Mouse (Mus musculus) hindbrain, embryonic 16.5 days (tissue): Measurements from ENCODE around the gene Adipoq. TPM values are rescaled to one million over a fixed set of nuclear protein-coding genes. Genes with fewer than 3 reads are reported as not detected.
A peak's percentile ranks its signal among the peaks of the same experiment; 100 is the strongest.
"Not testable (repeated sequence)": the region's sequence is repeated elsewhere in the genome, so short reads cannot be mapped to it uniquely, and the experiment has no call there.

ENCODE experiments used
- ATAC-seq: fragments of 200-750 bp; cut with Nextera tagmentation; 2 replicates; pipeline ENCODE4 v1.8.0; 2017; ENCODE audit warnings: moderate TSS enrichment, moderate library complexity
- H3K27ac ChIP-seq: fragments of 300-500 bp; sonication (generic); 2 replicates; pipeline ENCODE4 v1.5.1; 2014; ENCODE audit warnings: low read depth, mild to moderate bottlenecking, control low read depth, low read length, moderate library complexity
- H3K27me3 ChIP-seq: fragments of 300-500 bp; sonication (generic); replicated peaks from 2 replicates; pipeline ENCODE4 v1.6.1; 2014; ENCODE audit warnings: low read length; ENCODE audit not compliant: control insufficient read depth, insufficient read depth
- H3K36me3 ChIP-seq: fragments of 300-500 bp; sonication (generic); 2 replicates; pipeline ENCODE4 v1.6.1; 2014; ENCODE audit warnings: mild to moderate bottlenecking, low read length, moderate library complexity, mixed read lengths; ENCODE audit not compliant: control insufficient read depth, insufficient read depth
- H3K4me1 ChIP-seq: fragments of 300-500 bp; sonication (generic); 2 replicates; pipeline ENCODE4 v1.6.1; 2014; ENCODE audit warnings: low read depth, low read length; ENCODE audit not compliant: control insufficient read depth, insufficient read depth
- H3K4me2 ChIP-seq: fragments of 300-500 bp; sonication (generic); 2 replicates; pipeline ENCODE4 v1.6.1; 2014; ENCODE audit warnings: mild to moderate bottlenecking, low read length, control low read depth, moderate library complexity
- H3K4me3 ChIP-seq: fragments of 300-500 bp; sonication (generic); 2 replicates; pipeline ENCODE4 v1.5.1; 2014; ENCODE audit warnings: mild to moderate bottlenecking, low read length, control low read depth, moderate library complexity
- H3K9ac ChIP-seq: fragments of 300-500 bp; sonication (generic); 2 replicates; pipeline ENCODE4 v1.6.1; 2014; ENCODE audit warnings: low read depth, mild to moderate bottlenecking, control low read depth, low read length, moderate library complexity
- H3K9me3 ChIP-seq: fragments of 300-500 bp; sonication (generic); 2 replicates; pipeline ENCODE4 v1.6.1; 2014; ENCODE audit warnings: mild to moderate bottlenecking, low read length, moderate library complexity; ENCODE audit not compliant: control insufficient read depth
- WGBS: fragments of 180-500 bp; shearing (Covaris S2); extraction: QIAGEN DNeasy Blood & Tissue Kit; methylation state at CpG from one replicate; pipeline ENCODE4 v1.1.7; 2014; 5-methylcytosine and 5-hydroxymethylcytosine counted together
- polyA plus RNA-seq: library from polyadenylated mRNA; unstranded; fragments of >200 nt; fragmentation: Nextera tagmentation; extraction: Ambion mirVana; gene quantifications from 2 replicates; pipeline ENCODE4 v1.2.1, GENCODE M21; 2015

Adipoq gene
- polyA plus RNA-seq: 0.32 TPM in 1 of 2 replicates, not detected in the other

DNA sequence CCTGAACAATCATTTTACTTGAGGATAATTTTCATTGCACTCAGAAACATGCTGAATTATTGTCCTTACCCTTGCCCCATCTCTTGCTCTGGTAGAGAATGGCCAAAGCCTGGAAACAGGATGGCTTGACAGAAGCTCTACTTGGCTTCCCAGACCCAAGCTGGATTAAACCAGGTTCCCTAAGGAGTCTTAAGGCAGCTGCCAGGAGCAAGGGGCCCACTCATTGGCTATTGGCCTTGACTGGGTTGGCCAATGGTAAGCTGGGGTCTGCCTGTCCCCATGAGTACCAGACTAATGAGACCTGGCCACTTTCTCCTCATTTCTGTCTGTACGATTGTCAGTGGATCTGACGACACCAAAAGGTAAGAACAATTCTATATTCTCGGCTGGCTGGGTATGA, at the start of gene Adipoq:
Adipoq (plus strand) TSS at position 257 of the 400 bp plus-strand sequence.
- Histone ChIP-seq H3K27ac (no peak within 1 kb of the TSS), H3K4me3 (no peak within 1 kb of the TSS), H3K27me3 (no peaks in the 10 kb centered on the region), H3K9me3 (no peaks in the 10 kb centered on the region), H3K4me1 (no peaks in the 10 kb centered on the region), H3K9ac (no peak within 1 kb of the TSS), H3K36me3 (no peaks in the 10 kb centered on the region), H3K4me2 (no peak within 1 kb of the TSS)
- 92% methylated on average over 3 of the region's 3 CpGs for WGBS
- no peak for ATAC-seq

- not testable (repeated sequence) for H3K4me2 ChIP-seq, ATAC-seq, H3K9me3 ChIP-seq, H3K9ac ChIP-seq, H3K27ac ChIP-seq, H3K4me3 ChIP-seq, H3K27me3 ChIP-seq, H3K36me3 ChIP-seq
- WGBS: 89% methylated on average over 1 of the region's 1 CpGs
- H3K4me1 ChIP-seq: peaks cover 11% of the 10 kb centered on the region
Measured at GRCm38 (mm10) chr16:23096886-23097285, 49.5 kb upstream of the Adipoq start.

- not testable (repeated sequence) for H3K9ac ChIP-seq, H3K27ac ChIP-seq, H3K4me3 ChIP-seq, H3K4me2 ChIP-seq, H3K9me3 ChIP-seq, H3K27me3 ChIP-seq, ATAC-seq, H3K36me3 ChIP-seq
- peaks cover 11% of the 10 kb centered on the region for H3K4me1 ChIP-seq
- WGBS: 79% methylated on average over 8 of the region's 8 CpGs
Measured at GRCm38 (mm10) chr16:23097290-23098104, 48.8 kb upstream of the Adipoq start.

DNA sequence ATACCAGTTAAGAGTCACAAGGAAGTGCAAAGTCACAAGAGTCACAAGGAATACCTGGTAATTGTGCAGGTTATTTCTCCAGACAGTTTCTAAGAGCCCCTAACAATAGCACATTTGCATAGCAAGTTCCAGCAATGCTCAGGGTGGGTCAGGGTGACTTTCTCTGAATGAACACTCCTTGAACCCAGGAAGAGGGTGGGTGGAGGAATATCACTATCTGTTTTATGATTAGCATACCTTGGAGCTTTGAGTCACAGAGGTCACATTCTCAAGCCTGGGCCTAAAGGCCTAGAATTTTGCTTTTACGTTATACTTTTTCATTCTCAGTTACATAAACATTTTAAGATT, 48.3 kb upstream of the Adipoq start:
- H3K9ac ChIP-seq, H3K4me2 ChIP-seq, H3K27me3 ChIP-seq, H3K4me3 ChIP-seq, H3K27ac ChIP-seq, H3K9me3 ChIP-seq, H3K36me3 ChIP-seq, ATAC-seq: not testable (repeated sequence)
- H3K4me1 ChIP-seq: peaks cover 11% of the 10 kb centered on the region
- WGBS: 97% methylated on average over 1 of the region's 1 CpGs

DNA sequence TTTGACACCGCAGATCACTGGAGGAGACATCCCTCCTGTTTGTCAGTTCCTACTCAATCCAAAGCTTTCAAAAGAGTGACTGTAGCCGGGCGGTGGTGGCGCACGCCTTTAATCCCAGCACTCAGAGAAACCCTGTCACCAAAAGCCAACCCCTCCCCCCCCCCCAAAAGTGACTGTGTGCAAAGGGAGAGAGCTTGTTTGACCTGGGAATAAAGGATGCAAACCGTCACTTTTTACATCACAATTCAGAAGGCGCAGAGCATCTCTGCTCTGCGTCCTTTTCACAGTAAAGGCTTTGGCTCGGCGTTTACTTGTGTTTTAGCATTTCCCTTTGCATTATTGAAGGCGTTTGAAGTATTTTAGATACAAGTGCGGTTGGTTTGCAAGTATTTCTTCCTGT, 46.7 kb upstream of the Adipoq start:
- ATAC-seq: no peak
- peaks cover 11% of the 10 kb centered on the region for H3K4me1 ChIP-seq
- peaks cover 4% of the 10 kb centered on the region for H3K27me3 ChIP-seq
- no peaks in the 10 kb centered on the region for H3K36me3 ChIP-seq
- H3K4me2 ChIP-seq: peak overlapping the region; percentile 61
- peak overlapping the region; percentile 37 for H3K4me3 ChIP-seq
- peak overlapping the region; percentile 52; the same call in 1 of the 2 replicates for H3K9ac ChIP-seq
- H3K27ac ChIP-seq: no peak overlapping the region
- 8% methylated on average over 12 of the region's 12 CpGs for whole genome bisulfite sequencing
- no peaks in the 10 kb centered on the region for H3K9me3 ChIP-seq

GRCm38 (mm10) chr16:23100099-23100575, 46.2 kb upstream of the Adipoq start:
- peak overlapping the region; percentile 37 for H3K4me3 ChIP-seq
- H3K27ac ChIP-seq: no peak overlapping the region
- no peaks in the 10 kb centered on the region for H3K9me3 ChIP-seq
- WGBS: under 1% methylated on average over 9 of the region's 9 CpGs
- peak; percentile 73 for ATAC-seq
- H3K9ac ChIP-seq: peak overlapping the region; percentile 52
- H3K4me1 ChIP-seq: peaks cover 11% of the 10 kb centered on the region
- no peaks in the 10 kb centered on the region for H3K36me3 ChIP-seq
- peaks cover 4% of the 10 kb centered on the region for H3K27me3 ChIP-seq
- H3K4me2 ChIP-seq: peak overlapping the region; percentile 61

GRCm38 (mm10) chr16:23100613-23101012, 45.7 kb upstream of the Adipoq start:
- 15% methylated on average over 10 of the region's 10 CpGs for WGBS
- ATAC-seq: peak; percentile 7; the same call in 1 of the 2 replicates
- no peaks in the 10 kb centered on the region for H3K9me3 ChIP-seq
- no peak overlapping the region for H3K27ac ChIP-seq
- no peaks in the 10 kb centered on the region for H3K36me3 ChIP-seq
- peak overlapping the region; percentile 61; the same call in 1 of the 2 replicates for H3K4me2 ChIP-seq
- H3K4me3 ChIP-seq: no peak overlapping the region
- H3K9ac ChIP-seq: no peak overlapping the region
- peaks cover 4% of the 10 kb centered on the region for H3K27me3 ChIP-seq
- H3K4me1 ChIP-seq: peaks cover 11% of the 10 kb centered on the region

- Histone ChIP-seq H3K27me3 (peaks cover 4% of the 10 kb centered on the region), H3K4me2 (peak overlapping the region; percentile 44), H3K9ac (no peak overlapping the region), H3K9me3 (no peaks in the 10 kb centered on the region), H3K27ac (no peak overlapping the region), H3K36me3 (no peaks in the 10 kb centered on the region), H3K4me3 (peak overlapping the region; percentile 13; the same call in 1 of the 2 replicates), H3K4me1 (peaks cover 11% of the 10 kb centered on the region)
- WGBS: 15% methylated on average over 15 of the region's 15 CpGs
- ATAC-seq: no peak
Measured at GRCm38 (mm10) chr16:23102340-23103037, 43.8 kb upstream of the Adipoq start.
